ENCODE assay signal across 11 mouse cellular contexts in genomic region chr11:117440865-117441425, GRCm38 (mm10). TPM values are rescaled to one million over a fixed set of nuclear protein-coding genes. Genes with fewer than 3 reads are reported as not detected.
DNase-seq lines count a peak whose midpoint lies in the region; ATAC-seq lines count a peak whose summit lies in the region.
"Had no signal": no experiment of that assay in that cellular context is flagged by ENCODE, and none has a peak within 500 bp of the region (broad histone marks: within the 10 kb centered on the region; RNA-seq: fewer than 3 reads in every experiment).

No protein-coding gene starts in this region.

- no peak overlapping the region for H3K27ac ChIP-seq in heart, embryonic 13.5 days (replicated peaks)
- peak overlapping the region; percentile 46; the same call in 1 of the 2 replicates for H3K27ac ChIP-seq in limb, embryonic 10.5 days

- ATAC-seq in heart, embryonic 13.5 days (ENCODE audit: extremely low read depth, insufficient number of reproducible peaks, low FRiP score, low TSS enrichment) = no peak
- ATAC-seq: CD4-positive, CD25-positive, alpha-beta regulatory T cell, adult 4 months had no signal

- no peaks in the 10 kb centered on the region for H3K36me3 ChIP-seq in heart, embryonic 13.5 days
- H3K36me3 ChIP-seq in limb, embryonic 10.5 days = no peaks in the 10 kb centered on the region

- no peaks in the 10 kb centered on the region for H3K9me3 ChIP-seq in heart, embryonic 13.5 days
- no peaks in the 10 kb centered on the region for H3K9me3 ChIP-seq in limb, embryonic 10.5 days (replicated peaks)

- peaks cover 76% of the 10 kb centered on the region for H3K27me3 ChIP-seq in heart, embryonic 13.5 days (replicated peaks)
- H3K27me3 ChIP-seq in limb, embryonic 10.5 days (ENCODE audit: low read depth, poor library complexity, severe bottlenecking) = peaks cover 89% of the 10 kb centered on the region

- H3K9ac ChIP-seq in heart, embryonic 13.5 days = peak overlapping the region; percentile 64

- DNase-seq in heart, adult 9 months (ENCODE audit: low spot score in 2 of 2) = no peak
- DNase-seq in right cerebral cortex, adult 18-20 months = peak; percentile 8
- no peak for DNase-seq in right cerebral cortex, adult 2 months (ENCODE audit: low spot score in 2 of 2)
- no peak for DNase-seq in limb, embryonic 10.5 days (ENCODE audit: low spot score)
- no peak for DNase-seq in left cerebral cortex, adult 11 months (ENCODE audit: low spot score)
- no peak for DNase-seq in layer of hippocampus, postnatal 25 days (ENCODE audit: extremely low spot score in 1 of 2, low spot score in 1 of 2)
- DNase-seq in adrenal gland, postnatal 25 days = no peak
- DNase-seq: adrenal gland, postnatal 36 days had no signal

- peak overlapping the region; percentile 62 for H3K4me2 ChIP-seq in heart, embryonic 13.5 days

- WGBS in heart, embryonic 13.5 days = 8% methylated on average over 22 of the region's 22 CpGs
- WGBS in limb, embryonic 10.5 days = 15% methylated on average over 22 of the region's 22 CpGs

- H3K4me3 ChIP-seq in heart, embryonic 13.5 days = peak overlapping the region; percentile 33
- H3K4me3 ChIP-seq in limb, embryonic 10.5 days = peak overlapping the region; percentile 36

- H3K4me1 ChIP-seq in heart, embryonic 13.5 days = peaks cover 14% of the 10 kb centered on the region
- H3K4me1 ChIP-seq in limb, embryonic 10.5 days = peaks cover 55% of the 10 kb centered on the region

RNA-seq across cellular contexts. Expression of gene Gm11733, which starts 43.2 kb away (rescaled TPM):
- polyA plus RNA-seq in heart, embryonic 13.5 days (2015; fragmentation: Nextera tagmentation; extraction: Ambion mirVana) = not detected in 2 replicates
- polyA plus RNA-seq in limb, embryonic 10.5 days (2016; fragmentation: Nextera tagmentation; extraction: Ambion mirVana) = not detected in 2 replicates
- under 1 TPM; 0.12 to 0.26 TPM for total RNA-seq in layer of hippocampus, postnatal 25 days (2021)
- not detected in 2 replicates for total RNA-seq in adrenal gland, postnatal 25 days (2021)
- total RNA-seq: adrenal gland, postnatal 36 days had no signal
- polyA plus RNA-seq: CD4-positive, CD25-positive, alpha-beta regulatory T cell, adult 4 months; neural tube, embryonic 14.5 days had no signal
